Mouse (Mus musculus) thymus, postnatal 25 days (tissue): Measurements from ENCODE around the gene Brip1.

ENCODE experiments used
- DNase-seq: peaks from one replicate; pipeline ENCODE4 v3.0.0; 2022

Brip1 gene

GRCm38 (mm10) chr11:86016242-86016641 lies 184.8 kb downstream of the Brip1 start:
- no peak for DNase-seq

- no peak for DNase-seq
Observed at GRCm38 (mm10) chr11:86013087-86013486, 187.9 kb downstream of the Brip1 start.

DNA sequence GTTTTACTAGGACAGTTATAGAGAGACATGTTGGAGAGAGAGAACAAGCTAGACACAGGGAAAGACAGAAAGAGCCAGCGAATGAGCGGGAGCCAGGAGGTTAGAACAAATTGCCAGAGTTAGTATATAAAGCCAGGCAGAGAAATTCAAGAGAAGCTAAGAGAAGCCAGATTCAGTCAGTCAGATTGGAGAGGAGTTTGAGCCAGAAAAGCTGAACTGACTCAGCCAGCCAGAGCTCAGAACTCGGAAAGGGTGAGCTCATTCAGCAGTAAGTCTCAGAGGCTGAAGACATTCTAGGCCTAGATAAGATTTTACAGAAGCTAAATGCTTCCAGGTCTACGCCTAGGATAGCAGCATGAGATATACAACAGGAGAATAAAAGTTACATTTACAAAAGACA lies 190.5 kb downstream of the Brip1 start:
- no peak for DNase-seq

DNA sequence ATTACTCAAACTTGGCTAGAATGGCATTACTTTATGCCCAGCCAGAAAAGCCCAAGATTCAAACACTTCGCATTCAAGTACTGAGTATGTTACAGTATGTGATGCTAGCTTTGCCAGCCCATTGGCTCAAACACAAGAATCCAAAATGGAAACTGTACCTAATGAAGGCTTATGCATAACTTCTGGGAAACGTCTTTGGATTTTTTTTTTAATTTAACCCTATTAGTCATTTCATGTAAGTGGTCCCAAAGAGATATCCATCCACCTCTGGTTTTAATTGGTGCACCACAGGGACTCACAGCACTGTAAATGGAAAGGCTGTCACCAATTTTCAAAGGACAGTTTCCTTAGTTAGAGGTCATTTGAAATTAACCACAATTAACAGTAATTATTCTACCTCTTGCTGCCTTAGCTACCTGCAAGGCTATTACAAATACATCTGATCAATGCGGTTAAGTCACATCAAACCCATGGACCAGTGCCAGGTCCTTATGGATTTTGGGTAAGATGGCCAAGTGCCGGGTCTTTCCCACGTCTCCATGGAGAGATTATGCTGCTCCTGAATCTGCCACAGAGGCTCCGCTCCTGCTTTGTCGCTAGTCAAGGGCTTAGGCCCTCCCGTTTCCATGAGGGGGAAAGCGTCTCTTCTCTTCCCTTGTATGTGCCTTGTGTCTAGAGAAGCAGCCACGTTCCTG lies 192.6 kb downstream of the Brip1 start:
- no peak for DNase-seq
